Mouse (Mus musculus) stomach, embryonic 15.5 days (tissue): ENCODE data around the gene Cat. TPM values are rescaled to one million over a fixed set of nuclear protein-coding genes. Genes with fewer than 3 reads are reported as not detected.

Experiments used
- ATAC-seq: fragments of 200-750 bp; cut with Nextera tagmentation; 2 replicates; pipeline ENCODE4 v1.8.0; 2017; ENCODE audit warnings: low read depth, moderate number of reproducible peaks, moderate TSS enrichment; ENCODE audit not compliant: insufficient read depth, low FRiP score
- H3K27ac ChIP-seq: fragments of 300-500 bp; sonication (generic); 2 replicates; pipeline ENCODE4 v1.5.1; 2015; ENCODE audit warnings: mild to moderate bottlenecking, inconsistent platforms
- H3K27me3 ChIP-seq: fragments of 300-500 bp; sonication (generic); replicated peaks from 2 replicates; pipeline ENCODE4 v1.6.1; 2015; ENCODE audit warnings: inconsistent platforms
- H3K36me3 ChIP-seq: fragments of 300-500 bp; sonication (generic); 2 replicates; pipeline ENCODE4 v1.6.1; 2015; ENCODE audit warnings: inconsistent platforms
- H3K4me1 ChIP-seq: fragments of 300-500 bp; sonication (generic); 2 replicates; pipeline ENCODE4 v1.6.1; 2015; ENCODE audit warnings: inconsistent platforms
- H3K4me2 ChIP-seq: fragments of 300-500 bp; sonication (generic); 2 replicates; pipeline ENCODE4 v1.6.1; 2015; ENCODE audit warnings: mild to moderate bottlenecking, inconsistent platforms
- H3K4me3 ChIP-seq: fragments of 300-500 bp; sonication (generic); replicated peaks from 2 replicates; pipeline ENCODE4 v1.5.1; 2015; ENCODE audit warnings: inconsistent platforms
- H3K9ac ChIP-seq: fragments of 300-500 bp; sonication (generic); 2 replicates; pipeline ENCODE4 v1.6.1; 2015; ENCODE audit warnings: inconsistent platforms
- H3K9me3 ChIP-seq: fragments of 300-500 bp; sonication (generic); 2 replicates; pipeline ENCODE4 v1.6.1; 2016; ENCODE audit warnings: inconsistent platforms
- WGBS: fragments of 180-500 bp; shearing (Covaris S2); methylation state at CpG from one replicate; pipeline ENCODE4 v1.1.7; 2015; 5-methylcytosine and 5-hydroxymethylcytosine counted together
- polyA plus RNA-seq: library from polyadenylated mRNA; unstranded; fragments of >200 nt; fragmentation: Nextera tagmentation; extraction: Ambion mirVana; gene quantifications from 2 replicates; pipeline ENCODE4 v1.2.1, GENCODE M21; 2015

Gene Cat
- polyA plus RNA-seq, 1 experiment from 2014 or later = 105 TPM

GRCm38 (mm10) chr2:103476180-103476579, 8.8 kb downstream of the Cat start:
- peaks cover 25% of the 10 kb centered on the region for H3K36me3 ChIP-seq
- H3K9ac ChIP-seq = no peak overlapping the region
- no peaks in the 10 kb centered on the region for H3K27me3 ChIP-seq
- H3K9me3 ChIP-seq = no peaks in the 10 kb centered on the region
- no peak overlapping the region for H3K27ac ChIP-seq
- 91% methylated on average over 2 of the region's 2 CpGs for WGBS
- H3K4me3 ChIP-seq = no peak overlapping the region
- no peak for ATAC-seq
- no peak overlapping the region for H3K4me2 ChIP-seq
- H3K4me1 ChIP-seq = no peaks in the 10 kb centered on the region

- H3K27ac ChIP-seq = no peak overlapping the region
- H3K9ac ChIP-seq = no peak overlapping the region
- H3K27me3 ChIP-seq = no peaks in the 10 kb centered on the region
- no peak overlapping the region for H3K4me3 ChIP-seq
- H3K4me1 ChIP-seq = no peaks in the 10 kb centered on the region
- WGBS = 86% methylated on average over 3 of the region's 3 CpGs
- H3K9me3 ChIP-seq = no peaks in the 10 kb centered on the region
- ATAC-seq = no peak
- H3K36me3 ChIP-seq = peaks cover 36% of the 10 kb centered on the region
- no peak overlapping the region for H3K4me2 ChIP-seq
Measured at GRCm38 (mm10) chr2:103473362-103473761, 11.6 kb downstream of the Cat start.

GRCm38 (mm10) chr2:103466984-103467588, 17.9 kb downstream of the Cat start:
- WGBS = 52% methylated on average over 10 of the region's 10 CpGs
- no peak overlapping the region for H3K9ac ChIP-seq
- peaks cover 20% of the 10 kb centered on the region for H3K36me3 ChIP-seq
- H3K4me2 ChIP-seq = no peak overlapping the region
- peak; percentile 86 for ATAC-seq
- H3K9me3 ChIP-seq = no peaks in the 10 kb centered on the region
- H3K27ac ChIP-seq = peak overlapping the region; percentile 61
- no peaks in the 10 kb centered on the region for H3K27me3 ChIP-seq
- no peak overlapping the region for H3K4me3 ChIP-seq
- peaks cover 5% of the 10 kb centered on the region; the same call in 1 of the 2 replicates for H3K4me1 ChIP-seq

GRCm38 (mm10) chr2:103466272-103466671, 18.7 kb downstream of the Cat start:
- WGBS = 72% methylated on average over 3 of the region's 3 CpGs
- no peak for ATAC-seq
- H3K36me3 ChIP-seq = peaks cover 23% of the 10 kb centered on the region

GRCm38 (mm10) chr2:103465429-103465828, 19.5 kb downstream of the Cat start:
- Histone ChIP-seq H3K9me3 (no peaks in the 10 kb centered on the region), H3K4me1 (peaks cover 9% of the 10 kb centered on the region), H3K27me3 (no peaks in the 10 kb centered on the region), H3K9ac (no peak overlapping the region), H3K36me3 (peaks cover 21% of the 10 kb centered on the region), H3K27ac (no peak overlapping the region), H3K4me3 (no peak overlapping the region), H3K4me2 (no peak overlapping the region)
- 93% methylated on average over 11 of the region's 11 CpGs for WGBS
- no peak for ATAC-seq

More at GRCm38 (mm10) chr2:103466272-103466671, 18.7 kb downstream of the Cat start:
- H3K4me3 ChIP-seq = no peak overlapping the region
- H3K4me1 ChIP-seq = peaks cover 7% of the 10 kb centered on the region
- no peaks in the 10 kb centered on the region for H3K27me3 ChIP-seq
- H3K4me2 ChIP-seq = no peak overlapping the region
- H3K9me3 ChIP-seq = no peaks in the 10 kb centered on the region
- H3K9ac ChIP-seq = no peak overlapping the region
- no peak overlapping the region for H3K27ac ChIP-seq

- Histone ChIP-seq H3K27ac (no peak overlapping the region), H3K4me2 (no peak overlapping the region), H3K36me3 (peaks cover 23% of the 10 kb centered on the region), H3K27me3 (no peaks in the 10 kb centered on the region), H3K9me3 (no peaks in the 10 kb centered on the region), H3K9ac (no peak overlapping the region), H3K4me3 (no peak overlapping the region), H3K4me1 (peaks cover 9% of the 10 kb centered on the region)
- 96% methylated on average over 8 of the region's 8 CpGs for WGBS
- ATAC-seq = no peak
Measured at GRCm38 (mm10) chr2:103464524-103464923, 20.4 kb downstream of the Cat start.

- 93% methylated on average over 5 of the region's 5 CpGs for WGBS
- H3K27me3 ChIP-seq = no peaks in the 10 kb centered on the region
- H3K36me3 ChIP-seq = peaks cover 30% of the 10 kb centered on the region
Measured at GRCm38 (mm10) chr2:103462746-103463145, 22.2 kb downstream of the Cat start.

GRCm38 (mm10) chr2:103461743-103462142, 23.2 kb downstream of the Cat start:
- Histone ChIP-seq H3K4me3 (no peak overlapping the region), H3K36me3 (peaks cover 30% of the 10 kb centered on the region), H3K4me2 (no peak overlapping the region), H3K4me1 (peaks cover 4% of the 10 kb centered on the region), H3K9me3 (no peaks in the 10 kb centered on the region), H3K9ac (no peak overlapping the region), H3K27me3 (no peaks in the 10 kb centered on the region), H3K27ac (peak overlapping the region; percentile 57; the same call in 1 of the 2 replicates)
- ATAC-seq = no peak
- 31% methylated on average over 9 of the region's 9 CpGs for WGBS

More at GRCm38 (mm10) chr2:103462746-103463145, 22.2 kb downstream of the Cat start:
- Histone ChIP-seq H3K9ac (no peak overlapping the region), H3K4me2 (no peak overlapping the region), H3K4me1 (peaks cover 9% of the 10 kb centered on the region), H3K9me3 (no peaks in the 10 kb centered on the region), H3K4me3 (no peak overlapping the region), H3K27ac (no peak overlapping the region)
- ATAC-seq = no peak

- H3K27me3 ChIP-seq = no peaks in the 10 kb centered on the region
- no peaks in the 10 kb centered on the region for H3K9me3 ChIP-seq
- no peak for ATAC-seq
- peak overlapping the region; percentile 48; the same call in 1 of the 2 replicates for H3K27ac ChIP-seq
- H3K4me3 ChIP-seq = no peak overlapping the region
- peaks cover 31% of the 10 kb centered on the region for H3K36me3 ChIP-seq
- WGBS = 70% methylated on average over 8 of the region's 8 CpGs
- peaks cover 4% of the 10 kb centered on the region for H3K4me1 ChIP-seq
- no peak overlapping the region for H3K9ac ChIP-seq
- H3K4me2 ChIP-seq = no peak overlapping the region
Measured at GRCm38 (mm10) chr2:103461210-103461609, 23.8 kb downstream of the Cat start.

- Histone ChIP-seq H3K4me3 (no peak overlapping the region), H3K4me2 (no peak overlapping the region), H3K36me3 (peaks cover 47% of the 10 kb centered on the region), H3K27me3 (no peaks in the 10 kb centered on the region), H3K9ac (no peak overlapping the region), H3K27ac (no peak overlapping the region), H3K9me3 (no peaks in the 10 kb centered on the region), H3K4me1 (peaks cover 4% of the 10 kb centered on the region)
- no peak for ATAC-seq
- 86% methylated on average over 10 of the region's 10 CpGs for WGBS
Measured at GRCm38 (mm10) chr2:103459069-103459468, 25.9 kb downstream of the Cat start.

- Histone ChIP-seq H3K4me1 (peaks cover 4% of the 10 kb centered on the region), H3K36me3 (peaks cover 55% of the 10 kb centered on the region), H3K4me2 (no peak overlapping the region), H3K9me3 (no peaks in the 10 kb centered on the region), H3K27ac (no peak overlapping the region), H3K4me3 (no peak overlapping the region), H3K9ac (no peak overlapping the region), H3K27me3 (no peaks in the 10 kb centered on the region)
- ATAC-seq = no peak
- WGBS = 90% methylated on average over 7 of the region's 7 CpGs
Measured at GRCm38 (mm10) chr2:103457628-103458027, 27.3 kb downstream of the Cat start.

GRCm38 (mm10) chr2:103457048-103457447, 27.9 kb downstream of the Cat start:
- Histone ChIP-seq H3K27me3 (no peaks in the 10 kb centered on the region), H3K36me3 (peaks cover 56% of the 10 kb centered on the region), H3K4me3 (no peak overlapping the region), H3K27ac (no peak overlapping the region), H3K4me1 (peaks cover 4% of the 10 kb centered on the region), H3K9ac (no peak overlapping the region), H3K9me3 (no peaks in the 10 kb centered on the region), H3K4me2 (no peak overlapping the region)
- 82% methylated on average over 5 of the region's 5 CpGs for WGBS
- no peak for ATAC-seq

- Histone ChIP-seq H3K4me1 (peaks cover 4% of the 10 kb centered on the region), H3K4me3 (no peak overlapping the region), H3K9me3 (no peaks in the 10 kb centered on the region), H3K9ac (no peak overlapping the region), H3K27ac (no peak overlapping the region), H3K36me3 (peaks cover 57% of the 10 kb centered on the region), H3K4me2 (no peak overlapping the region), H3K27me3 (no peaks in the 10 kb centered on the region)
- 15% methylated on average over 10 of the region's 10 CpGs for WGBS
- no peak for ATAC-seq
Measured at GRCm38 (mm10) chr2:103456646-103457045, 28.3 kb downstream of the Cat start.
